Mouse (Mus musculus): ENCODE results near the gene Clec4f. TPM values are rescaled to one million over a fixed set of nuclear protein-coding genes. Genes with fewer than 3 reads are reported as not detected.

The Clec4f gene
- not detected for polyA plus RNA-seq (2014; fragmentation: Illumina TruSeq; extraction: RNeasy Lipid Tissue Mini Kit (QIAGEN cat#74804); ENCODE audit: low read depth, low replicate concordance)

GRCm38 (mm10) chr6:83656087-83656486 is at the start of gene Clec4f:
Clec4f (minus strand) TSS chr6:83656187.

GRCm38 (mm10) chr6:83677757-83678156 is 21.8 kb upstream of the Clec4f start, which contains the start of gene Cd207:
Cd207 (minus strand) TSS chr6:83677857.

Other genes with a start within 250 kb of the Clec4f start
- gene Tet3, start 197.1 kb downstream of the Clec4f start, polyA plus RNA-seq (2014; fragmentation: Illumina TruSeq; extraction: RNeasy Lipid Tissue Mini Kit (QIAGEN cat#74804); ENCODE audit: low read depth, low replicate concordance): 30.1 TPM
- gene Dguok, start 149.2 kb downstream of the Clec4f start, polyA plus RNA-seq (2014; fragmentation: Illumina TruSeq; extraction: RNeasy Lipid Tissue Mini Kit (QIAGEN cat#74804); ENCODE audit: low read depth, low replicate concordance): 28.9 TPM
- 262 TPM for gene Actg2, start 119.9 kb downstream of the Clec4f start, polyA plus RNA-seq (2014; fragmentation: Illumina TruSeq; extraction: RNeasy Lipid Tissue Mini Kit (QIAGEN cat#74804); ENCODE audit: low read depth, low replicate concordance)
- gene Stambp, start 83.5 kb downstream of the Clec4f start, polyA plus RNA-seq (2014; fragmentation: Illumina TruSeq; extraction: RNeasy Lipid Tissue Mini Kit (QIAGEN cat#74804); ENCODE audit: low read depth, low replicate concordance): 97.5 TPM
- gene Cd207, start 21.7 kb upstream of the Clec4f start, polyA plus RNA-seq (2014; fragmentation: Illumina TruSeq; extraction: RNeasy Lipid Tissue Mini Kit (QIAGEN cat#74804); ENCODE audit: low read depth, low replicate concordance): 0.57 TPM
- gene Vax2, start 55.1 kb upstream of the Clec4f start, polyA plus RNA-seq (2014; fragmentation: Illumina TruSeq; extraction: RNeasy Lipid Tissue Mini Kit (QIAGEN cat#74804); ENCODE audit: low read depth, low replicate concordance): not detected
- gene Atp6v1b1, start 86.8 kb upstream of the Clec4f start, polyA plus RNA-seq (2014; fragmentation: Illumina TruSeq; extraction: RNeasy Lipid Tissue Mini Kit (QIAGEN cat#74804); ENCODE audit: low read depth, low replicate concordance): not detected
- not detected for gene Ankrd53, start 106.5 kb upstream of the Clec4f start, polyA plus RNA-seq (2014; fragmentation: Illumina TruSeq; extraction: RNeasy Lipid Tissue Mini Kit (QIAGEN cat#74804); ENCODE audit: low read depth, low replicate concordance)
- 26.3 TPM for gene Tex261, start 119.6 kb upstream of the Clec4f start, polyA plus RNA-seq (2014; fragmentation: Illumina TruSeq; extraction: RNeasy Lipid Tissue Mini Kit (QIAGEN cat#74804); ENCODE audit: low read depth, low replicate concordance)
- gene Nagk, start 138.8 kb upstream of the Clec4f start, polyA plus RNA-seq (2014; fragmentation: Illumina TruSeq; extraction: RNeasy Lipid Tissue Mini Kit (QIAGEN cat#74804); ENCODE audit: low read depth, low replicate concordance): 17.1 TPM
- gene Paip2b, start 175.6 kb upstream of the Clec4f start, polyA plus RNA-seq (2014; fragmentation: Illumina TruSeq; extraction: RNeasy Lipid Tissue Mini Kit (QIAGEN cat#74804); ENCODE audit: low read depth, low replicate concordance): 31.4 TPM
- gene Zfp638, start 210.9 kb upstream of the Clec4f start, polyA plus RNA-seq (2014; fragmentation: Illumina TruSeq; extraction: RNeasy Lipid Tissue Mini Kit (QIAGEN cat#74804); ENCODE audit: low read depth, low replicate concordance): 207 TPM